Mouse (Mus musculus) lung, postnatal 4 days (tissue): ENCODE measurements around the gene Slc12a6.

Experiments used
- DNase-seq, 2 experiments: peaks; one replicate each; pipeline ENCODE4 v3.0.0; 2021

Slc12a6 gene

DNA sequence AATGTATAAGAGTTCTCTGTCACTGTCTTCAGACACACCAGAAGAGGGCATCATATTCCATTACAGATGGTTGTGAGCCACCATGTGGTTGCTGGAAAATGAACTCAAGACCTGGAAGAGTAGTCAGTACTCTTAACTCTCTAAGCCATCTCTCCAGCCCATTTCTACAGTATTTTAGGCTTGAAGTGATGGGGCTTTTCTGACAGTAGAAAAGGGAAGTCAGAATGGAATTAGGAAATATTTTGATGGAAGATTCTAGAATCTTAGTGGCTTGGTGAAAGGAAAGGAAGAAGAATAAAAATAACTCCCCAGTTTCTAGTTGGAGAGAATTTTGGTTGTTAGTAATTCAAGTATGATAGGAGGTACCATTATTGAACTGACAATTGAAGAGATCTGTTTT is 128.3 kb downstream of the Slc12a6 start:
- no peak for DNase-seq

DNA sequence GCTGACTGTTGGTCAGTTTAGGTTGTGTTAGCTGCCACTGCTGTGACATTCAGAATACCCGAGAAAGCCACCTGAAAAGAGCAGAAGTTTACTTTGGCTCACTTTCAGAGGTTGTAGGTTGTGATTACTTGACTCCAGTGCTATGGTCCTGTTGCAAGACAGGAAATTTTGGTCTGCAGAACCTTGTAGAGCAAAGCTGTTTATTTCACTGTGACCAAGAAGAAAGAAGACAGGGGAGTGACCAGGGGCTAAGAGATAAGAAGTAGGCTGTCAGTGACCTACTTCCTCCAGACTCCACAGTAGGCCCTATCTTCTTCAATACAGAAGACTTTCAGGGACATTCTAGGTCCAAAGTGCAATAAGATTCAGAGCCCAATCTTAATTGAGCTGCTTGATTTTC is 131.0 kb downstream of the Slc12a6 start:
- DNase-seq, result no peak

DNA sequence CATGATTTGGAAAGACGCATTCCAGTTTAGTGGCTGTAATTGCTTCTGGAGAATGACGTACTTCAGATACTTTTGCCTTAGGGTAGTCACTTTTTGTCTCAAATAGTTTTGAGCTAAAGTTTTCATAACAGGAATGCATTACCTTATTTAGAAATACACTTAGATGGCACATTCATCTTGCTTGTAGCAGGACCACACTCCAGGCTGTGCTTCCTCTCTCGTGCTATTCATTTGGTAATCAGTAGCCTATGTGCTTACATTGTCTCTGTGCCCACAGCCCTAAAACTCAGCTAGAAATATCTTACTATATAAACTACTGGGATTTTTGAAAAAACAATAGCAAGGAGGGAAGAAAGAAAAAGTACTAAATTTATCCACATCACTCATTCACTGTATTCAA is 141.4 kb downstream of the Slc12a6 start:
- no peak for DNase-seq
